In genomic region chr16:11783337-11783736, GRCm38 (mm10) we compare ENCODE assay signal across 24 mouse cellular contexts.
A peak's percentile ranks its signal among the peaks of the same experiment; 100 is the strongest.
DNase-seq lines count a peak whose midpoint lies in the region; ATAC-seq and TF ChIP-seq lines count a peak whose summit lies in the region.
"Had no signal": no experiment of that assay in that cellular context is flagged by ENCODE, and none has a peak within 500 bp of the region (broad histone marks: within the 10 kb centered on the region; RNA-seq: fewer than 3 reads in every experiment).

No protein-coding gene starts in this region.

- no peak overlapping the region for H3K4me3 ChIP-seq in liver, embryonic 13.5 days (replicated peaks)
- no peak overlapping the region for H3K4me3 ChIP-seq in myocyte
- H3K4me3 ChIP-seq: forebrain, embryonic 10.5 days; forebrain, embryonic 13.5 days; gastrocnemius, adult 2 months; heart, embryonic 10.5 days; heart, embryonic 13.5 days; hindbrain, embryonic 15.5 days had no signal

- peak; percentile 55; the same call in 1 of the 2 replicates for ATAC-seq in liver, embryonic 13.5 days (ENCODE audit: low read depth)
- ATAC-seq: CD4-positive, CD25-positive, alpha-beta regulatory T cell, adult 4 months; forebrain, embryonic 13.5 days; forebrain, embryonic 16.5 days had no signal

- H3K36me3 ChIP-seq in liver, embryonic 13.5 days = no peaks in the 10 kb centered on the region
- H3K36me3 ChIP-seq in myocyte (ENCODE audit: control insufficient read depth, insufficient read depth) = no peaks in the 10 kb centered on the region
- H3K36me3 ChIP-seq: forebrain, embryonic 10.5 days; heart, embryonic 10.5 days; heart, embryonic 13.5 days; hindbrain, embryonic 15.5 days had no signal

- no peak overlapping the region for H3K9ac ChIP-seq in liver, embryonic 13.5 days
- H3K9ac ChIP-seq: forebrain, embryonic 13.5 days; heart, embryonic 13.5 days; hindbrain, embryonic 15.5 days had no signal

- no peaks in the 10 kb centered on the region for H3K79me2 ChIP-seq in myocyte (ENCODE audit: control insufficient read depth, insufficient read depth)

- H3K27ac ChIP-seq in liver, embryonic 13.5 days = no peak overlapping the region
- H3K27ac ChIP-seq: forebrain, embryonic 10.5 days; forebrain, embryonic 13.5 days; gastrocnemius, adult 2 months; hindbrain, embryonic 15.5 days had no signal

- peaks cover 28% of the 10 kb centered on the region for H3K4me1 ChIP-seq in liver, embryonic 13.5 days (replicated peaks)
- H3K4me1 ChIP-seq: forebrain, embryonic 10.5 days; forebrain, embryonic 13.5 days; hindbrain, embryonic 15.5 days had no signal

- H3K4me2 ChIP-seq in liver, embryonic 13.5 days = no peak overlapping the region
- H3K4me2 ChIP-seq in myocyte (ENCODE audit: low read depth) = peak overlapping the region; percentile 10
- H3K4me2 ChIP-seq: forebrain, embryonic 13.5 days; heart, embryonic 13.5 days; hindbrain, embryonic 15.5 days had no signal

- peak; percentile 19 for TF ChIP-seq POLR2A in myocyte (IDR thresholded peaks at IDR 0.05; ENCODE audit: insufficient read length, low read depth)

- no peaks in the 10 kb centered on the region for H3K9me3 ChIP-seq in liver, embryonic 13.5 days (replicated peaks)
- H3K9me3 ChIP-seq: forebrain, embryonic 10.5 days; forebrain, embryonic 13.5 days; heart, embryonic 10.5 days; heart, embryonic 13.5 days; hindbrain, embryonic 15.5 days had no signal

- H3ac ChIP-seq in myocyte (ENCODE audit: control insufficient read depth, insufficient read length) = no peak overlapping the region

- H3K27me3 ChIP-seq in liver, embryonic 13.5 days = no peaks in the 10 kb centered on the region
- H3K27me3 ChIP-seq in myocyte (ENCODE audit: control insufficient read depth, insufficient read depth, insufficient read length) = no peaks in the 10 kb centered on the region
- H3K27me3 ChIP-seq: forebrain, embryonic 13.5 days; heart, embryonic 13.5 days; hindbrain, embryonic 15.5 days had no signal

- DNase-seq in liver, embryonic 13.5 days = no peak
- DNase-seq in liver (no peak), 3134 (ENCODE audit: extremely low read depth, insufficient read length, low spot score) (peak; percentile 30), 3T3-L1 (ENCODE audit: low read depth, low spot score) (peak; percentile 12)
- no peak for DNase-seq in gastrocnemius, adult 18-20 months (ENCODE audit: low spot score)
- DNase-seq in kidney, postnatal 14 days = no peak
- DNase-seq: adrenal gland, postnatal 10 days; adrenal gland, postnatal 36 days; cerebellum, adult 18-20 months; cerebellum, adult 9-10 months; cerebellum, postnatal 14 days; gastrocnemius, adult 2 months; gastrocnemius, postnatal 14 days; heart, adult 18-20 months; heart, postnatal 14 days; heart, postnatal 4 days had no signal

TF ChIP-seq in myocyte, 11 proteins besides CTCF, POLR2A, EP300 and RAD21:
- no peak for TF ChIP-seq POLR2AphosphoS2 (IDR thresholded peaks at IDR 0.05; ENCODE audit: insufficient read length, low read depth)
- TF ChIP-seq MYOG (IDR thresholded peaks at IDR 0.05; ENCODE audit: control insufficient read depth in 1 of 3, insufficient read depth in 1 of 3, insufficient read length in 2 of 3, low read depth in 2 of 3) = no peak
- no peak for TF ChIP-seq SRF (IDR thresholded peaks at IDR 0.05; ENCODE audit: control insufficient read depth, insufficient read length, low read depth)
- no peak for TF ChIP-seq REST (IDR thresholded peaks at IDR 0.05; ENCODE audit: insufficient read depth, insufficient read length)
- no peak for TF ChIP-seq TCF3 (IDR thresholded peaks at IDR 0.05; ENCODE audit: insufficient read length, low read depth)
- no peak for TF ChIP-seq E2F4 (IDR thresholded peaks at IDR 0.05; ENCODE audit: insufficient read depth)
- no peak for TF ChIP-seq MYOD1 (IDR thresholded peaks at IDR 0.05; ENCODE audit: control insufficient read depth in 1 of 3, insufficient read length in 2 of 3, low read depth in 2 of 3)
- no peak for TF ChIP-seq USF1 (IDR thresholded peaks at IDR 0.05; ENCODE audit: low read depth)
- TF ChIP-seq CEBPB (IDR thresholded peaks at IDR 0.05; ENCODE audit: insufficient read depth, poor library complexity, severe bottlenecking) = no peak
- TF ChIP-seq TCF12 (IDR thresholded peaks at IDR 0.05; ENCODE audit: insufficient read depth, poor library complexity, severe bottlenecking) = no peak
- TF ChIP-seq MAX (IDR thresholded peaks at IDR 0.05; ENCODE audit: low read depth) = no peak

Comparison
In these comparisons a context has a peak if more than half of its experiments do, and no peak if none do; other contexts are left out.
1. DNase-seq: peak in 3134 (single experiment) and 3T3-L1 (single experiment); none in liver, embryonic 13.5 days (single experiment), liver (single experiment), gastrocnemius, adult 18-20 months (single experiment) and kidney, postnatal 14 days (single experiment).